Mouse (Mus musculus) cerebellum, postnatal 25 days (tissue): Measurements from ENCODE around the gene Dcst1.

Source experiments
- DNase-seq, 2 experiments: peaks; one replicate each; pipeline ENCODE4 v3.0.0; 2021; ENCODE audit warnings: mixed read lengths in 2 of 2

Gene Dcst1

GRCm38 (mm10) chr3:89361675-89362074 is 3.4 kb downstream of the Dcst1 start, which contains the start of gene Dcst2:
Dcst2 (plus strand) TSS chr3:89361975.
- no peak for DNase-seq

GRCm38 (mm10) chr3:89360237-89360636 is 4.8 kb downstream of the Dcst1 start:
- DNase-seq, result no peak

- no peak for DNase-seq
These were observed 5.4 kb downstream of the Dcst1 start for GRCm38 (mm10) chr3:89359630-89360029.

- DNase-seq, result no peak
These were observed 9.0 kb downstream of the Dcst1 start for GRCm38 (mm10) chr3:89356029-89356428.

GRCm38 (mm10) chr3:89355512-89355902 is 9.5 kb downstream of the Dcst1 start:
- no peak for DNase-seq

DNA sequence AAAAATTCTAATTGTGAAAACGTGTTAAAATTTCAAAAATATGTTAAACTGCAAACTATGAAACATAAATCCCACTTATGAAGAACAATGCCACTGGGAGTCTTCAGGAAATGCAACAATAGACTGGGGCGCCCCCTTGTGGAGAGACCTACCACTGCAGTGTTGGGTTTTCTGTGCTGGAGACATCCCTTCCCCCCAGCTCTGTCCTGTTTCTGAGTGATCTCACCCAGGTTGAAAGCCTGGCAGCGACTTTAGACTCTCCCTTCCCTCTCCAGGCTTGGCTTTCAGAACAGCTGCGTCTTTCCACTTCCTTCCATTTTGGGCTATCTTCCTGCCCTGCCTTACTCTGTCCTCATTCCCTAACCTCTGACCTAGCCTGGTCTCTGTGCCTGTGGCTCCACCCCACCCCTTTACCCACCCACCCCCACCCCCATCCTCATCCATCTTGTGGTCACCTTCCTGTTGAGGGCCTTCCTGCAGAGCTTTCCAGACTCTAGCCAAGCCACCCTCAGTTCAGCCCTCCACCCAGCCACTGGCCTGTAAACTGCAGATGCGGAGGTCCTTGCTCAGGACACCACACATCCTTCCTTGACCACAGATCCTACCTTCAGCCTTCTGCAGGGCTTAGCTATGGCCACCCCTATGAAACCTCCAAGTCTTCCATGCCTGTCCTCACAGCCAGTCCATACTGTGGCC is 10.1 kb downstream of the Dcst1 start:
- peak; percentile 91 to 93 for DNase-seq

DNA sequence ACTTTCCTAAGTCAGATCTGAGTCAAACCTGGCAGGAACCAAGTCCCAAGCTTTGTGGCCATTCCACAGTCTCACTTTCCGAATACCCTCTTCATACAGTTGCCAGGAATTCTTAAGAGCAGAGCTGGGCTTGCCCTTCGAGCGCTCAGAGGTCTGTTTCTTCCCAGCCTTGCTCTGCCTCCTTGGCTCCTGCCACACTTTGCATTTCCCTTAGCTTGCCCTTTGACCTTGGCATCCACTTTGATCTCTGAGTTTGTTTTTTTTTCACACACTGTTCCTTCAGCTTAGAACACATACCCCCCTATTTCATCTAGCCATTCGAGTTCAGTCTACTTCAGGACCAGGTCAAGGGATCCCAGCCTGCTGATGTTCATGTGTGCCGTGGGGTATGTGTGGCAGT is 13.8 kb downstream of the Dcst1 start:
- no peak for DNase-seq

GRCm38 (mm10) chr3:89349869-89350501 is 15.1 kb downstream of the Dcst1 start, which contains the start of gene Adam15:
Adam15 (minus strand) TSS chr3:89349996.
- peak; percentile 97 to 98 for DNase-seq

- peak; percentile 54 to 56 for DNase-seq
These were observed 15.9 kb downstream of the Dcst1 start for GRCm38 (mm10) chr3:89348911-89349868.

DNA sequence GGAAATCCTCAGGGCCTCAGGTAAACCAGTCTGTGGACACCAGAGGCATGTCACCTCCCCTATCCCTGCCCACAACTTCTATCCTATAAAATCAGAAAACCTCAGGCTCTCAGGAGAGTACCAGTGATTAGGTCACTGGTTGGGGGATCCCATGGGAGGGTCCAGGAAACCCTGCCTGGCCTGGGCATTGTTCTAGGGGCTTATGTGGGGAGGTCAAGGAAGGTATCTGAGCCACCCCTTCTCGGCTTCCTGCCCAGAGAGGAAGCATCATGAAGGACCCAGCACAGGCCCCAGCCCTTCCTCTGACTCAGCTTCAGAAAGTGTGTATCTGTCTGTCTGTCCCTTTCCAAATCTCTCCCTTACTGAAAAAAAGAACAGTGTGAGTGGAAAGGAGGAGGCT is 17.1 kb downstream of the Dcst1 start:
- DNase-seq, result no peak

- DNase-seq, result no peak
These were observed 18.1 kb downstream of the Dcst1 start for GRCm38 (mm10) chr3:89346815-89347540.

DNA sequence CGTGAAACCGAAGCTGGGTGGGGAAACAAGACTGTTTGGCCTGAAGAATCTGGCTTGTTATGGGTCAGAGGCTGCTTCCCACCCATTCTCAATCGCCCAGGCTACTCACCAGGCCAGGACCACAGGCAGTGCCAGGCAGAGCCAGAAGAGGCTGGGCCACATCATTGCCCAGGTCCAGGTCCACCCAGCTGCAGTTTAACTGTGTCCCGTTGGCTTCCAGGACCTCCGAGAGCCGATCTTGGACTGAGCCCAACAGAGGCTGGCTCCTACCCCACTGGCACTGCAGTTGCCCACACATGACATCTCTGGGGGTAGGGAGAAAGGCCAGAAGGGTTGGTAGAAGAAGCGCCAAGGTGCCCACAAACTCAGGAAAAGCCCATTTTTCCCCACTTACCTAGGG is 21.8 kb downstream of the Dcst1 start:
- DNase-seq, result no peak

DNA sequence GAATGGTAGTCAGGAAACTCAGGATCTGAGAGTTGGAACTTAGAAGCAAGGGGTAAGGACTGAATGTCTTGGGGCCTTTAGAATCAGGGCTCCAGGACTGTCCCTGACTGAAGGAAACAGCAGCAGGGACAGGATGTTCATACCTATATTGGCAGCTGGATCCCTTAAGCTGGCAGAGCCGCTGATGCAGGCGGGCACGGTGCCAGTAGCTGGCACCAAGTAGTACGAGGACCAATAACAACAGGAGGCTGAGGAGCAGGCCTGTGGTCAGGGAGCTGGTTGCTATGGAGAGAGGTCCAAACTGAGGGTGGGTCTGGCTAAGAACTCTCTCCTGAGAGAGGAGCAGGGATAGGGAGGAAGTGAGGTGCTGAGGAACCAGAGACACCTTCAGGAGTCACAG is 23.3 kb downstream of the Dcst1 start:
- peak in 1 of 2 experiments; percentile 31 for DNase-seq

DNA sequence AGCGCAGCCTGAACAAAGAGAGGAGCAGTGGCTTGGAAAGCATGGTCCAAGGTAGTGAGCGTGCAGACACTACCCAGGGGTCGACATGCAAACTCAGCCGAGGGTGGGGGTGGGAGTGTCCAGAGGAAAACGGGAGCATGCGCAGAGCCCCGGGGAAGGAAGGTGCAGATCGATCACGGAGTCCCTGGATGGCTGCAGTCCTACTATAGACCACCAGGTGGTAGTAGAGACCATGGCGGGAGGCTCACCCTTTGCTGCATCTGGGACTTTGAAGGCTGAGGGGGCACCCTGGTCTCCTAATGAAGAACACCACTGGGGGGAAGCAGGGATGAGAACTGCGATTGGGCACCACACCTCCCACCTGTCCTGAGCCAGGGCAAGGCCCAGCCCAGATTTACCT is 24.6 kb downstream of the Dcst1 start:
- peak; percentile 80 to 87 for DNase-seq

DNA sequence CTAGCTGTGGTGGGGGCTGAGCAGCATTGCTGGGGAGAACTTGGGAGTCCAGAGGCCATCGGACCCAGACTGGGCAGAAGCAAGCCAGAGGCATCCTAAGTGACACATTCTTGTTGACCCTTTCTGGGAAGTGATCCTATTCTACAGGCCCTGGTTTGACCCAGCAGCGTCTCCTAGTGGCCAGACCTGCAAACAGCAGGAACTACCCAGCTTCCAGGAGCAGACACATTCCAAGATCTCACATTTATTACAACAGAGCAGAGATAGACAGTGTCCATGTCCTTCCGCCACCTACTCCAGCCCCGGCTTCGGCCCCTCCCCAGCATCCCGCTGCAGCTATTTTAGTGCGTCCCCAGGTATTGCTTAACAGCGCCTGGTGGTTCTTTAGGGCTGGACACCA is 25.6 kb downstream of the Dcst1 start:
- DNase-seq, result peak; percentile 66 to 74

DNA sequence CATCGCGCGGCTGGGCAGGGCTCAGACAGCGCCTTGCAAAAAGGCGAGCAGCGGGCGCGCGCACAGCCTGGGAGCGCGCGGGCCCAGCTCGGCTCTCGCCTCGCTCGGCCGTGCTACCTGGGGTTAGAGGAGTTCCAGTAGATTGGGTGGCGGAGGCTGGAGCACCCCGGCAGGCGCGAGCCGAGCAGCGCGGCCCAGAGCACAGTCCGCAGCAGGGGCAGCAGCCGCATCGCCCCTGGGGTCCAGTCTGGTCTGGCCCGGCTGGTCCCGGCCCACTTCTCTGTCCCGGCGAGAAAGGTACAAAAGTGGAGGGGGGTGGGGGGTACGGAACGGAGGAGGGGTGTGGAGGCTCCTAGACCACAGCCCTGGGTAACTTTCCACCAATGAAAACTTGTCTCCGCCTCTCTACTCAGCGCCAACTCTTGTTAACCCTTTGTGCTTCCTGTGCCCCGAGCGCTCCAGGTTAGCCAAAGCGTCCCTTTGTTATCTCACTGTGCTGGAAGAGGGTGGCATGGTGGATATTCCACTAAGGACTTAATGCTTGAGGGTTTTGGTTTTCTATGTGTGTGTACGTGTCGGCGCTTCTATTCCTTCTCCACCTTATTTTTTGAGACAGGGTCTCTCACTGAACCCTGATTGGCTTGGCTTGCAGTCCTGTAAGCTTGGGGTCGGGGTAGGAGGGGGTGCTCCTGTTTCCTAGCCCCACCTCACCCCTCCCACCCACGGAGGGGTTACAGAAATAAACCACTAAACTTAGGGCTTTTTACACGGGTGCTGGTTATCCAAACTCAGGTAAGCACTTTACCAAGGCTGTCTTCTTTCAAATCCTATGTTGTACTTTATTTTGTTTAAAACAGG is 27.1 kb downstream of the Dcst1 start, which contains the start of gene Efna4:
Gene Efna4, minus strand, starts transcription at position 308 of the 858 bp plus-strand sequence.
- peak in 1 of 2 experiments; percentile 59 for DNase-seq

DNA sequence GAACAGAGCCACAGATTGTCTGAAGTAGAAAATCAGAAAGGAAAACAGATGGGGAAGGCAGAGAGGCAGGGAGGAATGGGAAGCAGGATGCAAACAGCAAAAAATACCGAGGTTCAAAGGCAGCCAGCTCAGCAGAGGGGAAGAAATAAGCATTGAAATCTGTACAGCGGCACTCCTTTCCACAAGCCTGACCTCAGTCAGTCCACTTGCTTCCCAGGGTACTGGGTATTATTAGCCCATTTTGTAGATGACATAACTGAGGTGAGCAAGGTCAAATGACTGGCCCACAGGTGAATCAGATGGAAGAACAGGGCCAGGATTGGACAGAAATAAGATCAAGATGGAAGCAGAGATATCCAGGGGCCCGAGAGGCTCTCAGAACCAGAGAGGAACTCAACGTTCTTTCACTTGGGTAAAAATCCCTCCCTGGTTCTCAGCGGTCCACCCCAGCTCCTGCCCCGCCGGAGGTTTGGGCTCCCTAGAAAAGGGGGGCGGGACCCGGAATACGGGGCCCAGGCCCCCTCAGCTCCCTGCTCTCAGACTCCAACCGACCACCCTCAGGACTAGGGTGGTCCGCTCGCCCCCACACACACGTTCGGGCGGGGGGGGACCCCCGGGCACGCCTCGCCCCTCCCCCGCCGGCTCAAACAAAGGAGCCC is 27.9 kb downstream of the Dcst1 start:
- no peak for DNase-seq

DNA sequence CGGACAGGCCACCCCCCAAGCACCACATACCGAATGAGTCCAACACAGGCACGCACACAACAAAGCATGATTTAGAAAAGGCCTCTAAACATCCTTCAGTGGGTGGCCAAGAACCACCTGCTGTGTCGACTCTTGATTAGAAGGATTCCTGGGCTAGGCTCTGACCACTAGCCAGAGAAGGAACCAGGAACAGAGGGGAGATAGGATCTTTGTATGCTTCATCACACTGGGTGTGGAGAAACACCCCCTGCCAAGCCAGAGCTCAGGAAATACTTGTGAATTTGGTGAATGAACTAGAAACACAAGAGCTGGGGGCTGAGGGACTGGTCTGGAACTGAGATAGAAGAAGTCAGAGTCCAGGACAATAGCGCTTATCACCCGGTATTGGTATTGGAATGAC is 28.5 kb downstream of the Dcst1 start:
- DNase-seq, result no peak

DNA sequence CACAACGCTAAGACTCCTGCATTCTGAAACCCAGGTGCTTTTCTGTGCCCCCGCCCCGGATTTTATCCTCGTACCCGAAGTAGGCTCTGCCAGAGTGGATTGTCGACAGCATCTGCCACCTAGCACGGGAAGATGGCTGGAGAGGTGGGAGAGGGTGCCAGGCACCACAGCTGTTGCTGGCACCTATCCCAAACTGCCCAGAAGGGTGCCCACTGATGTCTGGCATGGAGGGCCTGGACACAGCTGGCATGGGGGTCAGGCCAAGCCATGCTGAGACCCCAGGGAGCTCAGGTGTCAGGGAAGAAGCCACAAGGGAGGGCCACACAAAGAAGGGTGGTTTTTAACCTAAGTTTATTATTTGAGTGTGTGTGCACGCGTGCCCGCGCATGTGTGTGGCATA is 32.0 kb downstream of the Dcst1 start:
- peak in 1 of 2 experiments; percentile 9 for DNase-seq

DNA sequence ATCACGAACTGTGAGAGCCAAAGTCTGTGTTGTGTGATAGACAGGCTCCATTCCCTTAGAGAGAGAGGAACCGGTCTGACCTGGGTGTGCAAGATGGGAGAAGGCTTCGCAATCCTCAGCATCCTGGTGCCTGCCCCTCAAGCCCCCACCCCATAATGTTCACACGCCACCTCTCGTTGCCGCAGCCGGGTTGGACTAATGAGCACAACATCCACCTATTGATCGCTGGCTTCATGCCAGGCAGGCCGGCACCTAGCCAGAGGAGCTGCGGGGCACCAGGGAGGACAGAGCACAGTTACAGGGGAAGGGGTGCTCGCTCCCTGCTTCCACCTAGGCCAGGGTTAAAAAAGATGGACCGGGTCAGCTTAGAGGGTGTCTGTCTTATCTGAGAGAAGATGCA is 32.6 kb downstream of the Dcst1 start:
- DNase-seq, result peak in 1 of 2 experiments; percentile 34

DNA sequence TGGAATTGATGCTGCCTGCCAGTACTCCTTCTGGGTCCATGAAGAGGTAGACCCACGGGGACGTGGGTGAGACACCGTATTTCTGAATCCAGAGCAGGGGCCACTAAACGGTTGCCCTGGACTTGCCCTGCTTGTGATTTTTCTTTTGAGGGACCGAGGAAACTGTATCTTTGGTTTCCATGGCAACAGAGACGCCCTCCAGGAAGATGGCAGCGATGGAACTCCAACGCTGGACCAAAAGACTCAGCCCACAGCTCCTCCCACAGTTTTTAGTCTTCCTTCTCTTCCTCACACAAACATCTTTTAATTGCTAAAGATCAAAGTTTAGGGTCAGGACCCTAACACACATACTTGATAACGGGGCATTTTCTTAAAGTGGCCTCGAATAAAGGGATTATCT is 33.0 kb downstream of the Dcst1 start:
- peak in 1 of 2 experiments; percentile 4 for DNase-seq
